Mouse (Mus musculus) G1E (cell line): ENCODE measurements around the gene Fam187b. TPM values are rescaled to one million over a fixed set of nuclear protein-coding genes. Genes with fewer than 3 reads are reported as not detected.

Experiments used
- ATAC-seq: 2 replicates; pipeline ENCODE4 v1.8.0; 2016; ENCODE audit warnings: mild to moderate bottlenecking; ENCODE audit not compliant: insufficient number of reproducible peaks, poor library complexity, low FRiP score, severe bottlenecking; ENCODE audit errors: extremely low read depth
- DNase-seq: peaks from one replicate; pipeline ENCODE4 v3.0.0; 2012; ENCODE audit warnings: low spot score
- H3K27me3 ChIP-seq: 2 replicates; pipeline ENCODE4 v1.6.1; 2012; ENCODE audit warnings: mild to moderate bottlenecking, low read length, inconsistent platforms; ENCODE audit not compliant: insufficient read depth
- H3K36me3 ChIP-seq: replicated peaks from 2 replicates; pipeline ENCODE3; 2012; ENCODE audit warnings: mild to moderate bottlenecking, inconsistent platforms
- H3K4me1 ChIP-seq: 2 replicates; pipeline ENCODE4 v1.6.1; 2012; ENCODE audit warnings: low read depth, low read length, inconsistent platforms, mixed read lengths; ENCODE audit not compliant: insufficient read depth
- H3K4me3 ChIP-seq: 2 replicates; pipeline ENCODE4 v1.5.1; 2012; ENCODE audit warnings: low read depth, mild to moderate bottlenecking, inconsistent platforms, low read length, moderate library complexity, mixed read lengths
- H3K9me3 ChIP-seq: replicated peaks from 2 replicates; pipeline ENCODE4 v1.6.1; 2012; ENCODE audit warnings: inconsistent platforms
- CTCF ChIP-seq: IDR thresholded peaks from 2 replicates; pipeline ENCODE4 v1.5.1; 2012; ENCODE audit warnings: low read depth, low read length, inconsistent platforms, mixed read lengths
- GATA1 ChIP-seq: IDR thresholded peaks from 2 replicates; pipeline ENCODE4 v1.6.1; 2012; ENCODE audit warnings: borderline replicate concordance, low read length, inconsistent platforms, mixed read lengths
- GATA2 ChIP-seq: IDR thresholded peaks from 2 replicates; pipeline ENCODE4 v1.6.1; 2012; ENCODE audit warnings: low read depth, low read length, inconsistent platforms, borderline replicate concordance
- POLR2AphosphoS5 ChIP-seq: IDR thresholded peaks from 2 replicates; pipeline ENCODE4 v1.6.1; 2012; ENCODE audit warnings: low read depth, low read length, inconsistent platforms; ENCODE audit not compliant: insufficient replicate concordance
- TAL1 ChIP-seq: conservative IDR thresholded peaks from 2 replicates; pipeline ENCODE4 v1.6.1; 2012; ENCODE audit warnings: low read depth, low read length, inconsistent platforms, mixed read lengths
- polyA plus RNA-seq: library from polyadenylated mRNA; stranded (reverse); fragments of >175 nt; gene quantifications from 2 replicates; pipeline ENCODE4 v1.2.3, GENCODE M21; 2012
- total RNA-seq, 2 experiments: library from RNA; stranded (forward) in 1 of 2; stranded (reverse) in 1 of 2; fragments of 200-1000 nt in 1 of 2; fragments of >200 nt in 1 of 2; fragmentation: Nextera tagmentation in 1 of 2; gene quantifications; 2 replicates each; pipeline ENCODE4 v1.2.3; 2014 to 2017

The Fam187b gene
- total and polyA plus RNA-seq, 3 experiments, result 0.03 to 0.27 TPM; not detected in 1

DNA sequence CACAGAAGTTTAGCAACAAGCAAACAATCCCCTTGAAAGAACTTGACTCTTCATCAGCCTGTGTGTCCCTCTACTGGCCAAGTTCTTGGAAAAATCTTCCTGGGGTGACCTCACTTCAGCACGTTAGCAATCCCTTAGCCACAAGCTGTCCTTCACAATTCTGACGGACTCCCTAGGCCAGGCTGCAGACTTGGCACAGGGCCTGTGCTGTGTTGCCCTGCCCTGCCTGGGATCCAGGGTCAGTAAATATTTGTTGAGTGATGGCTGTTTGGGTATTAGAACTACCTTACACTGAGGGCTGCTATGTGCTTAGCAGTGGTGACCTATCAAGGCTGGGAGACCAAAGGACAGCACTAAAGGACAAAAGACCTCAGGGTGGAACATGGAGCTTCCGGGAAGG is 19.6 kb upstream of the Fam187b start:
- ATAC-seq, result no peak
- peaks cover 79% of the 10 kb centered on the region for H3K36me3 ChIP-seq
- no peak overlapping the region for H3K4me3 ChIP-seq
- peaks cover 46% of the 10 kb centered on the region for H3K4me1 ChIP-seq
- H3K9me3 ChIP-seq, result no peaks in the 10 kb centered on the region
- TF ChIP-seq TAL1 (no peak), POLR2AphosphoS5 (no peak), CTCF (no peak), GATA2 (no peak), GATA1 (no peak)
- no peak for DNase-seq
- no peaks in the 10 kb centered on the region for H3K27me3 ChIP-seq

DNA sequence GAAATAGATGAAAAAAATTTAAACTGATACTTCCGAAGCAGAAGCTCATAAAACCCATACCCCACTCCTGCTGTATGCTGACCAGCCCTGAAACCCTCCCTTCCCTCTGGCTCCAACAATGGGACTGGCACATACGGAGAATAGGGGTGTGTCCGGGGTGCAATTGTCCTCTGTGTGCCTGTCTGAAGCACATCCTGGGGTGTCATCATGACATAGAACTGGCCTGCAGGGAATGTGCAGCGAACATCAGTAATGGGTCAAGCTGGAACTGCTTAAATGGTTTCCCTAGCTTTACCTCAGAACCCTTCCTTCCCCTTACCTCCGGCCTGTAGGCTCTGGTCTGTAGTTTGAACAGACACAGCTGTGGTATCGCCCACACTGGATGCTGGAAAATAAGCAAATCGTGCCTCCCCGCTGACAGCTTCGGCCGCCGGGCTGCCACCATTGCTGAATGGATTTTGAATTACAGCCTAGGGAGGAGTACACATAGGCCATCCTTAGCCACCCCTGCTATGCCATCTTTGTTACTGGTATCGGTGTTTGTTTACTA is 18.5 kb upstream of the Fam187b start:
- H3K27me3 ChIP-seq, result no peaks in the 10 kb centered on the region
- ATAC-seq, result no peak
- TF ChIP-seq POLR2AphosphoS5, result no peak
- TF ChIP-seq GATA2, result no peak
- TF ChIP-seq TAL1, result no peak
- no peak for TF ChIP-seq CTCF
- TF ChIP-seq GATA1, result no peak
- H3K9me3 ChIP-seq, result no peaks in the 10 kb centered on the region
- DNase-seq, result no peak
- H3K36me3 ChIP-seq, result peaks cover 78% of the 10 kb centered on the region
- peak overlapping the region; percentile 92 for H3K4me3 ChIP-seq
- H3K4me1 ChIP-seq, result peaks cover 54% of the 10 kb centered on the region

DNA sequence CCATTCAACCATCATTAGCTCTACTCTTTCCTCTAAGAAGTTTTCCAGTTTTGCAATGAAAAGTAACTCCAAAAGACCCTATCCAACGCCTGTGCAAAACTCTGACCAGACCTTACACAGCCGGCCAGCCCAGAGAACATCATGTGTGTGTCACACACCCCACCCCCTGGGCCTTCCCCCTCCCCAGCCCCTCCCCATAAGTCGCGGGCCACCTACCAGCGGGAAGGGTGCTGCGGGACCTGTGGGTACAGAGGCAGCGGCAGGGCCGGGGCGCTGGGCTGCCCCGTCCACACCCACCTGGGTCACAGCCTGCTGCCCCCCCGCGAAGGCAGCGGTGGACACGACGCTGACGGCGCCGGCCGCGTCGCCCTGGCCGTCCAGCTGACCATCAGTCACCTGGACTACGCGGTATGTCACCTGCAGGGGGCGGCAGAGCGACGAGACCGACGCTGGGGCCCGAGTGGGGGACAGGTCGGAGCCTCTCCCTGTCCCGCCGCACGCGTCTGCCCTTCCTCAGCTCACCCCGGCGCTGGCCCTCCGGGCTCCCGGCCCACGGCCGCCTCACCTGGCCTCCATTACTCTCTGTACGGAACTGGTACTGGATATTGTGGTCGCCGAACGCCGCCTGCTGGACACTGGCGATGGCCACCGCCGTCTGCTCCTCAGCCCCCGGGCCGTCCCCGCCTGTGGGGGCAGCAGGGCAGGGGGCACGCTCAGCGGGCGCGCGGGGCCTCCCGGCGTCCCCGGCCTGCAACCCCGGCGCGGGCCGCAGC is 17.8 kb upstream of the Fam187b start:
- H3K9me3 ChIP-seq, result no peaks in the 10 kb centered on the region
- ATAC-seq (peak; percentile 38), DNase-seq (peak; percentile 78)
- H3K36me3 ChIP-seq, result peaks cover 71% of the 10 kb centered on the region
- no peaks in the 10 kb centered on the region for H3K27me3 ChIP-seq
- peaks cover 52% of the 10 kb centered on the region for H3K4me1 ChIP-seq
- H3K4me3 ChIP-seq, result peak overlapping the region; percentile 92
- no peak for TF ChIP-seq TAL1

DNA sequence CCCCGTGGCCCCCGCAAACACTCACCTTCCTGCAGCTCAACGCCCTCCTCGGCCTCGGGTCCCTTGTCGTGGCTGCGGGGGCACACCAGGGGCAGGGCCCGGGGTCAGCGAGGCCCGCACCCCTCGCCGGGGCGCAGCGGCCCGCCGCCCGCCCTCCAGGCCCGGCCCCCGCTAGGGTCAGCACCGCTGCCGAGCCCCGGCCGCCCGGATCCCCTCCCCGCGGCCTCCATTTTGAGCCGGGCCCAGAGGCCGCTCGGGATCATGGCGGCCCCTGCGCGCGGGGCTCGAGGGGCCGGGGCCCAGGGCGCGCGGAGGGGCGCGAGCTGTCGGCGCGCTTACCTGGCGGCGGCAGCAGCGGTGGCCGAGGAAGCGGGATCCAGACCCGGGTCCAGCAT is 17.2 kb upstream of the Fam187b start:
- ATAC-seq (no peak), DNase-seq (peak; percentile 82)
- TF ChIP-seq TAL1 (no peak), GATA2 (no peak), CTCF (no peak), POLR2AphosphoS5 (no peak), GATA1 (no peak)
- Histone ChIP-seq H3K4me3 (peak overlapping the region; percentile 92), H3K4me1 (peaks cover 52% of the 10 kb centered on the region), H3K36me3 (peaks cover 66% of the 10 kb centered on the region), H3K27me3 (no peaks in the 10 kb centered on the region), H3K9me3 (no peaks in the 10 kb centered on the region)

DNA sequence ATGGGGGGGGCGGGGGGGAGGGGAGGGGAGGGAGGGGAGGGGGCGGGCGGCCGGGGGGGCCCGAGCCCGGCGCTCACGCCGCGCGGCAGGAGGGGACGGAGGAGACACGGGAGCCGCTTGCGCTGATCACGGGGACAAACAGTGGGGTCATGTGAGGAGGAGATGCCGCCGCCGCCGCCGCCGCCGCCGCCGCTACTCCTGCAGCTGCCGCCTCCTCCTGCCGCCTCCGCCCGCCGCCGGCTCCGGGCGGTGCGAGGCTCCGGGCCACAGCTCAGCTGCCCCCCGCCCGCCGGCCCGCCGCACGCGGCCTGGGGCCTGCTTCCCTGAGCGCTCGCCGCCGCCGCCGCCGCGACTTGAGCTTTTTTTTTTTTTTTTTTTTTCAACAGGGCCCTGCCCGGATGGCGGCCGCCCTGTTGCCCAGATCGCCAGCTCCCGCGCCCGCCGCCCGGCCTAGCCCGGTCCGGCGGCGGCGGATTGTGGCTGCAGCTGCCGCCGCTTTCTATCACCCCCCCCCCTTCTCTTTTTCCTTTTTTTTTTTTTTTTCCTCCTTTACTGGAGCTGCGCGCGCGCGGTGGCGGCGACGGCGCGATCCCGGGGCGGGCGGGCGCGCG is 16.7 kb upstream of the Fam187b start, which contains the start of gene Usf2:
Gene Usf2 (minus strand): TSS at position 48 of the 611 bp plus-strand sequence.
- H3K9me3 ChIP-seq, result no peaks in the 10 kb centered on the region
- peak; percentile 40; the same call in 1 of the 2 replicates for ATAC-seq
- peak; percentile 88 for DNase-seq

DNA sequence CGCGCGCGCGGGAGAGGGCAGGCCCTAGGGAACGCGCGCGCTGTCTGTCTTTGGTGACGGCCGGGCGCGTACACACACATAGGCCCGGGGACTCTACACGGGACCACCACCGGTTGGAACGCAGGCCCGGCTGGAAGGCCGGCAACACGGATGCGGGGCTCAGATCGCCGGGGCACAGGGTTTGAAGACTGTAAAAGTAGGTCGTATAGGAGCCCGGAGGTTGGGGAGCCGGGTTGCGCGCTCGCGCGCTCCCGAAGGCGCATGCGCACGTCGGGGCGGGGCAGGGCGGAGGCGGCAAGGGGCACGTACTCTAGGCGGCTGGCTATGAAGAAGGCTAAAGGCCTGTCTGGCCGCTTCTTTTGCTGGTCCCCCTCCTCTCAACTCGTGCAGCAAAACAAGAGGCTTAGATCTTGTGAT is 16.2 kb upstream of the Fam187b start:
- peak; percentile 38 for ATAC-seq
- DNase-seq, result peak; percentile 91
- Histone ChIP-seq H3K9me3 (no peaks in the 10 kb centered on the region), H3K4me3 (peak overlapping the region; percentile 92), H3K36me3 (peaks cover 56% of the 10 kb centered on the region), H3K27me3 (no peaks in the 10 kb centered on the region), H3K4me1 (peaks cover 52% of the 10 kb centered on the region)
- TF ChIP-seq GATA1 (no peak), TAL1 (no peak), GATA2 (no peak), POLR2AphosphoS5 (no peak), CTCF (no peak)

More for the DNA sequence above, 16.7 kb upstream of the Fam187b start, which contains the start of gene Usf2:
- Histone ChIP-seq H3K36me3 (peaks cover 61% of the 10 kb centered on the region), H3K4me1 (peaks cover 52% of the 10 kb centered on the region), H3K4me3 (peak within 1 kb of the TSS; percentile 92), H3K27me3 (no peaks in the 10 kb centered on the region)
- no peak for TF ChIP-seq GATA2
- no peak for TF ChIP-seq POLR2AphosphoS5
- TF ChIP-seq GATA1, result no peak
- TF ChIP-seq TAL1, result no peak
- no peak for TF ChIP-seq CTCF
